Mouse (Mus musculus): ENCODE results near the gene Trpm1. TPM values are rescaled to one million over a fixed set of nuclear protein-coding genes. Genes with fewer than 3 reads are reported as not detected.

Trpm1 gene
- polyA plus RNA-seq, 1 experiment from 2014 or later, result 0.41 TPM

DNA sequence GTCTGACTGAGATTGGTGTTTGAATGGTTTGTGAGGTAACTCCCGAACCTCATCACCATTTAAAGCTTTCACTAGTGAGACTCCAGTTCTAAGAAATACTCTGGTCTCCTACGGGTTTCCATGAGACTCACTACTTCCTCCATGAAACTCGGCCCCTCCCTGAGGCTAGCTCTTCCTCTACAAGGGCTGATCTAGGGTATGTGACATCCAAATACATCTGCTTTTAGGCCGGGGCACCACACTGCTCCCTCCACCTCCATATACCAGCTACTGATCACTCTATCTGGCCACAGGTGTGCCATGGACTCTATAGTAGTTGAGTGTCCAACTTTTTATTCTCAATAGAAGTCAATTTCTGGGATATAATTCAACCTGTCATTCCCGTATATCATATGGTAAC is 69.6 kb downstream of the Trpm1 start:
- no peak overlapping the region for H3K27ac ChIP-seq (ENCODE audit: low read depth, low read length)
- 92% methylated on average over 5 of the region's 5 CpGs for WGBS
- ATAC-seq (ENCODE audit: low FRiP score) (no peak), DNase-seq (ENCODE audit: low spot score, missing footprints) (no peak)
- H3K4me3 ChIP-seq (ENCODE audit: low read depth, low read length), result no peak overlapping the region
- H3K4me1 ChIP-seq (ENCODE audit: control insufficient read depth, insufficient read depth, low read length), result no peaks in the 10 kb centered on the region; the same call in 1 of the 2 replicates
- H3K27me3 ChIP-seq (ENCODE audit: control insufficient read depth, insufficient read depth, low read length), result no peaks in the 10 kb centered on the region
- H3K36me3 ChIP-seq (ENCODE audit: control insufficient read depth, insufficient read depth, low read length), result no peaks in the 10 kb centered on the region
- H3K9me3 ChIP-seq (ENCODE audit: control insufficient read depth, low read length), result no peaks in the 10 kb centered on the region
- H3K4me2 ChIP-seq, result no peak overlapping the region
- no peak overlapping the region for H3K9ac ChIP-seq (ENCODE audit: low read length)

DNA sequence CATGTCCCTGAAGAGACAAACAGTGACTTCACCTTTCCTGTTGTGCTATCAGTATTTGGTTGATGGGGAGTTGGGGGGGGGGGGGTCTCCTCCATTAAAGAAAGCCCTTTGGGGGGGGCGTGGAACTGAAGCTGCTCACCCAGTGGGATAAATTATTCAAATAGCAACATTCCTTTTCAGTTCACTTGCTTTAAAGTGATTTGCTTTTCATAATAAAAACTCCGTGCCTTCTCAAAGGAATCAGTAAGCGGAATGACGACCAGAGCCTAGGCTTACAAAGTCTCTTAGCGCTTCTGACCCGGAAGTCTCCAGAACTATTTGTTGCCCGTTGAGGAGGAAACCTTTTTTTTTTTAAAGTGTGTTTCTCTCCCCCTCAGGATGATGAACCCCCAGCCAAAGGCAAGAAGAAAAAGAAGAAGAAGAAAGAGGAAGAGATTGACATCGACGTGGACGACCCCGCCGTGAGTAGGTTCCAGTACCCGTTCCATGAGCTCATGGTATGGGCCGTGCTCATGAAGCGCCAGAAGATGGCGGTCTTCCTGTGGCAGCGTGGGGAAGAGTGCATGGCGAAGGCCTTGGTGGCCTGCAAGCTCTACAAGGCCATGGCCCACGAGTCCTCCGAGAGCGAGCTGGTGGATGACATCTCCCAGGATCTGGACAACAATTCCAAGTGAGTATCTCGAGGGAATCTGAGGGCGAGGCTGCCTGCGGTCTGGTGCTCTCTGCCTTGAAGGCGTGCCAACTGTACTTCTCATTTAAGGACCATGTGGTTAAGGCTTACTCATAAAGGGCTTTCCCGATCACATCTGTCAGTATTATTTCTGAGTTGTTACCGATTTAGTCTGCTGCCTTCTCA is 72.9 kb downstream of the Trpm1 start:
- Histone ChIP-seq H3K27me3 (ENCODE audit: control insufficient read depth, insufficient read depth, low read length) (no peaks in the 10 kb centered on the region), H3K9me3 (ENCODE audit: control insufficient read depth, low read length) (no peaks in the 10 kb centered on the region), H3K4me2 (no peak overlapping the region), H3K4me1 (ENCODE audit: control insufficient read depth, insufficient read depth, low read length) (no peaks in the 10 kb centered on the region; the same call in 1 of the 2 replicates), H3K36me3 (ENCODE audit: control insufficient read depth, insufficient read depth, low read length) (no peaks in the 10 kb centered on the region), H3K4me3 (ENCODE audit: low read depth, low read length) (no peak overlapping the region), H3K27ac (ENCODE audit: low read depth, low read length) (no peak overlapping the region), H3K9ac (ENCODE audit: low read length) (no peak overlapping the region)
- 0 out of 2 replicates have a peak, but pooled peaks have one; percentile 24 for ATAC-seq (ENCODE audit: low FRiP score)
- DNase-seq (ENCODE audit: low spot score, missing footprints), result peak; percentile 83
- 82% methylated on average over 27 of the region's 27 CpGs for WGBS

DNA sequence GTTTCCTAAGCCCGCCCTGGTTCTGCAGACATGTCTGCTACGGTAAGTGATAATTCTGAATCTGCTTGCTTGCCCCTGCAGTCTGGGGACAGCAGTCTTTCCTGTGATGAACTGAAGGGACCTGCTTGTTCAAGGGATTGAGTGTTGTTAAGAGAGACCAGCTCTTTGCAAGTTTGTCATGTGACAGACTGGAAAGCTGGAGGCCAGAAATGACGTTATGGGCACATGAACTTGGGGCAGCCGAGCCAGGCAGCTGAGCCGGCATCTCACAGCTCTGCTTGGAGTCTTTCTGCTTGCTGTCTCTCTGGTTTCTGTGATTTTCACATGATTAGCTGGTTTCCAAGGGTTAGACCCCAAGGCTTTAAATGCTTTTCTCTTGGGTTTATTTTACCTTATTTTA is 74.0 kb downstream of the Trpm1 start:
- 94% methylated on average over 5 of the region's 5 CpGs for WGBS
- Histone ChIP-seq H3K9ac (ENCODE audit: low read length) (no peak overlapping the region), H3K4me1 (ENCODE audit: control insufficient read depth, insufficient read depth, low read length) (no peaks in the 10 kb centered on the region; the same call in 1 of the 2 replicates), H3K4me3 (ENCODE audit: low read depth, low read length) (no peak overlapping the region), H3K27ac (ENCODE audit: low read depth, low read length) (no peak overlapping the region), H3K4me2 (no peak overlapping the region), H3K27me3 (ENCODE audit: control insufficient read depth, insufficient read depth, low read length) (no peaks in the 10 kb centered on the region), H3K9me3 (ENCODE audit: control insufficient read depth, low read length) (no peaks in the 10 kb centered on the region), H3K36me3 (ENCODE audit: control insufficient read depth, insufficient read depth, low read length) (no peaks in the 10 kb centered on the region)
- ATAC-seq (ENCODE audit: low FRiP score) (no peak), DNase-seq (ENCODE audit: low spot score, missing footprints) (no peak)

DNA sequence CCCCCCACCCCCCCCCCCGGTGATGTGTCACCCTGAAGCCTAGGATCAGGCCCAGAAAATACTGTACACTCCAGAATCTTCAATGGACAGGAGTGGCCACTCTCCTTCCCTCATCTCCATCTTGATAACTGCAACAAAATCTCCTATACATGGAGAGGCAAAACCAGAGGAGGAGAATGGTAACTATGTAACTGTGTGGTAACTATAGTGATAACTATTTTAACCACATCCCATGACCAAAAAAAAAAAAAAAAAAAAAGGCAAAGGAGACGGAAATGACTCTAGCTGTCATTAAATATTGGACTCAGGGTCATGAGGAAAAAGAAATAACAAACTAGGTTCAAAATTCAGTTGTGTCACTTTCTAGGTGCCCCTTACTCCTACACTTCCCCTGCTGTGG is 74.7 kb downstream of the Trpm1 start:
- no peak for DNase-seq (ENCODE audit: low spot score, missing footprints)
- ATAC-seq (ENCODE audit: low FRiP score), result no peak
- H3K36me3 ChIP-seq (ENCODE audit: control insufficient read depth, insufficient read depth, low read length), result no peaks in the 10 kb centered on the region
- H3K9ac ChIP-seq (ENCODE audit: low read length), result no peak overlapping the region
- no peak overlapping the region for H3K4me2 ChIP-seq
- no peak overlapping the region for H3K27ac ChIP-seq (ENCODE audit: low read depth, low read length)
- 79% methylated on average over 2 of the region's 2 CpGs for WGBS
- H3K9me3 ChIP-seq (ENCODE audit: control insufficient read depth, low read length), result no peaks in the 10 kb centered on the region
- H3K4me1 ChIP-seq (ENCODE audit: control insufficient read depth, insufficient read depth, low read length), result no peaks in the 10 kb centered on the region; the same call in 1 of the 2 replicates
- no peak overlapping the region for H3K4me3 ChIP-seq (ENCODE audit: low read depth, low read length)
- H3K27me3 ChIP-seq (ENCODE audit: control insufficient read depth, insufficient read depth, low read length), result no peaks in the 10 kb centered on the region

DNA sequence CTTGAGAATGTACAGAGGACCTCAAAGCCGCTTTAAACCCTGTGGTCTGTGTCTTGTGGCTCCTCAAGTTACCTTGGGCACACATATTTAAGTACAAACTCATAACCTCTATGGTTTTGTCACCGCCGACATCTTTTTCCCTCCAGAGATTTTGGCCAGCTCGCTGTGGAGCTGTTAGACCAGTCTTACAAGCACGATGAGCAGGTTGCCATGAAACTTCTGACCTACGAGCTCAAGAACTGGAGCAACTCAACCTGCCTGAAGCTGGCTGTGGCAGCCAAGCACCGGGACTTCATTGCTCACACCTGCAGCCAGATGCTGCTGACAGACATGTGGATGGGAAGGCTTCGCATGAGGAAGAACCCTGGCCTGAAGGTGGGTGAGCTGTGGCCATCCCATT is 76.3 kb downstream of the Trpm1 start:
- Histone ChIP-seq H3K27me3 (ENCODE audit: control insufficient read depth, insufficient read depth, low read length) (no peaks in the 10 kb centered on the region), H3K36me3 (ENCODE audit: control insufficient read depth, insufficient read depth, low read length) (no peaks in the 10 kb centered on the region), H3K9ac (ENCODE audit: low read length) (no peak overlapping the region), H3K9me3 (ENCODE audit: control insufficient read depth, low read length) (no peaks in the 10 kb centered on the region), H3K27ac (ENCODE audit: low read depth, low read length) (no peak overlapping the region), H3K4me2 (no peak overlapping the region), H3K4me3 (ENCODE audit: low read depth, low read length) (no peak overlapping the region), H3K4me1 (ENCODE audit: control insufficient read depth, insufficient read depth, low read length) (no peaks in the 10 kb centered on the region; the same call in 1 of the 2 replicates)
- ATAC-seq (ENCODE audit: low FRiP score), result no peak
- DNase-seq (ENCODE audit: low spot score, missing footprints), result no peak
- 91% methylated on average over 8 of the region's 8 CpGs for WGBS

DNA sequence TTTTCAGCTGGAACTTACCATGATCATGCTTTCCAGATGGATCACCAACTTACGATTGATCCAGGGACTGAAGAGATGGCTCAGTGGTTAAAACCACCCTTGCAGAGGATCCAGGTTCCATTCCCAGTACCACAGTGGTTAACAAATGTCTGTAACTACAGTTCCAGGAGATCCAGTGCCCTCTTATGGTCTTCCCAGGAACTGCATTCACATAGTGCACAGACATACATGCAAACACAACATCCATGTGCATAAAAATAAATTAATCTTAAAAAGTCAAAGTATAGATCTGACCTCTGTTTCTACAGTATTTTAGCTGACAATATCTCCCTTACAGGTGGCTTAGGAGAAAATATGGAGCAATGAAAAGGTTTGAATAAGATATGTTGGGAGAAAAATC is 77.4 kb downstream of the Trpm1 start:
- H3K9ac ChIP-seq (ENCODE audit: low read length), result no peak overlapping the region
- H3K36me3 ChIP-seq (ENCODE audit: control insufficient read depth, insufficient read depth, low read length), result no peaks in the 10 kb centered on the region
- ATAC-seq (ENCODE audit: low FRiP score) (no peak), DNase-seq (ENCODE audit: low spot score, missing footprints) (no peak)
- WGBS, result 96% methylated on average over 1 of the region's 1 CpGs
- no peak overlapping the region for H3K27ac ChIP-seq (ENCODE audit: low read depth, low read length)
- no peaks in the 10 kb centered on the region for H3K27me3 ChIP-seq (ENCODE audit: control insufficient read depth, insufficient read depth, low read length)
- H3K4me1 ChIP-seq (ENCODE audit: control insufficient read depth, insufficient read depth, low read length), result no peaks in the 10 kb centered on the region; the same call in 1 of the 2 replicates
- no peak overlapping the region for H3K4me2 ChIP-seq
- H3K4me3 ChIP-seq (ENCODE audit: low read depth, low read length), result no peak overlapping the region
- no peaks in the 10 kb centered on the region for H3K9me3 ChIP-seq (ENCODE audit: control insufficient read depth, low read length)

DNA sequence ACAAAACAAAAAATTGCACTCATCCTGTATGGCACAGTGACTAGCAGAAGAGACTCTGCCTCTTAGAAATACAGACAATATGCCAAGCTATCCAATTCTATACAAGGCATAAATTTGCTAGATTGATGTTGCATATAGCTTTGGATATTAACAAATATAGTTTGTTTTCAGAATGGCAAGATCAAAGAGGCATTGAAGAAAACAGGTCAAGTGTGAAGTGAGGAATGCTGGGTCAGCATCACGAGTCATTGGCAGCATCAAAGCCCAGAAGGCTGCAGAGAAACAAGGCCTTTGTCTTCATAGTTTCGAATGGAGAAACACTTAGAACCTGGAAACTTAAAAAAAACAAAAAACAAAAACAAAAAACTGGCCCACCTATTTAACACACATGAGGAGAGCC is 78.4 kb downstream of the Trpm1 start:
- DNase-seq (ENCODE audit: low spot score, missing footprints) (no peak), ATAC-seq (ENCODE audit: low FRiP score) (no peak)
- H3K27ac ChIP-seq (ENCODE audit: low read depth, low read length), result no peak overlapping the region
- no peak overlapping the region for H3K9ac ChIP-seq (ENCODE audit: low read length)
- 54% methylated on average over 2 of the region's 2 CpGs for WGBS
- no peaks in the 10 kb centered on the region for H3K36me3 ChIP-seq (ENCODE audit: control insufficient read depth, insufficient read depth, low read length)
- no peak overlapping the region for H3K4me2 ChIP-seq
- H3K27me3 ChIP-seq (ENCODE audit: control insufficient read depth, insufficient read depth, low read length), result no peaks in the 10 kb centered on the region
- H3K9me3 ChIP-seq (ENCODE audit: control insufficient read depth, low read length), result no peaks in the 10 kb centered on the region
- no peak overlapping the region for H3K4me3 ChIP-seq (ENCODE audit: low read depth, low read length)
- no peaks in the 10 kb centered on the region for H3K4me1 ChIP-seq (ENCODE audit: control insufficient read depth, insufficient read depth, low read length)

DNA sequence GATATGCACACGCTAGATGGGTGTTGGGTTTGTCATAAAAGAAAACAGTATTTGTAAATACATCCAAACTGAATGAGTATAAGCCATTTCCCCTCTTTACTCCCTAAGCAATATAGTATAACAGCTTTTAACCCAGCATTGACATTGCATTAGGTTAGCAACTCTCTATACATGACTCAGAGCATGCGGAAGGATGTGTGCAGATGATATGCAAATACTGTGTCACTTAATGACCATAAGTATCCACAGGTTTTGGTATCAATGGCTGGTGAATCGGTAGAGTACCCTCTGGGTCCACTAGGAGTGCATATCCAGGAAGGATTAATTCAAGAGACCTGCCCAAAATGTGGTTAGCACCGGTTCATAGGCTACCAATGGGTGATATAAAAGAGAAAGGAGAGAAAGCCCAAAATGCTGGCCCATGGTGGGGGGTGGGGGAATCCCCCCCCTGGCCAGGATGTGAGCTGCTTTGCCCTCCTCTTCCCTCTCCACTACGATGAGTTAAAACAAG is 80.7 kb downstream of the Trpm1 start:
- Histone ChIP-seq H3K9me3 (ENCODE audit: control insufficient read depth, low read length) (no peaks in the 10 kb centered on the region), H3K27ac (ENCODE audit: low read depth, low read length) (no peak overlapping the region), H3K4me3 (ENCODE audit: low read depth, low read length) (no peak overlapping the region), H3K4me2 (no peak overlapping the region), H3K36me3 (ENCODE audit: control insufficient read depth, insufficient read depth, low read length) (no peaks in the 10 kb centered on the region), H3K27me3 (ENCODE audit: control insufficient read depth, insufficient read depth, low read length) (no peaks in the 10 kb centered on the region), H3K9ac (ENCODE audit: low read length) (no peak overlapping the region), H3K4me1 (ENCODE audit: control insufficient read depth, insufficient read depth, low read length) (no peaks in the 10 kb centered on the region)
- DNase-seq (ENCODE audit: low spot score, missing footprints) (peak; percentile 49), ATAC-seq (ENCODE audit: low FRiP score) (no peak)
- 88% methylated on average over 5 of the region's 5 CpGs for WGBS

DNA sequence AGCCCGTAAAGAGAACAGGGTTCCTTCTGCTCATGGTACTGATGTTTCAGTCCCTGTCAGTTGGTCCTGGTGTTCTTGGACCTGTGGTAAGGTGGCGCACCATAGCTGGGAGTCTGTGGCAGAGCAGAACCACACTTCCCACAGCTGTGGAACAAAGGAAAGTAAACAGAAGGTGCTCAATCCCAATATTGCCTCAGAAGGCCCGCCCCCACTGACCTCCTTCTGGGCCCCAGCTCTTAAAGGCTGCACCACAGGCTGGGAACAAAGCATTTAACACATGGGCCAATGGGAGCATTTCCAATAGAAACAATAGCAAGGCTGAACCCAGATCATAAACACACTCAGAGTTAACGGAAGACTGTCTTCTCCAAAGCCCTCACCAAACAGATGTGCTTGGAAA is 82.9 kb downstream of the Trpm1 start:
- ATAC-seq (ENCODE audit: low FRiP score), result no peak
- DNase-seq (ENCODE audit: low spot score, missing footprints), result peak; percentile 8
- Histone ChIP-seq H3K4me1 (ENCODE audit: control insufficient read depth, insufficient read depth, low read length) (no peaks in the 10 kb centered on the region), H3K27ac (ENCODE audit: low read depth, low read length) (no peak overlapping the region), H3K4me3 (ENCODE audit: low read depth, low read length) (no peak overlapping the region), H3K9ac (ENCODE audit: low read length) (no peak overlapping the region), H3K36me3 (ENCODE audit: control insufficient read depth, insufficient read depth, low read length) (no peaks in the 10 kb centered on the region), H3K4me2 (no peak overlapping the region), H3K9me3 (ENCODE audit: control insufficient read depth, low read length) (no peaks in the 10 kb centered on the region), H3K27me3 (ENCODE audit: control insufficient read depth, insufficient read depth, low read length) (no peaks in the 10 kb centered on the region)
- WGBS, result 77% methylated on average over 4 of the region's 4 CpGs
